ENCODE assay signal across 15 mouse cellular contexts in the genomic region with DNA sequence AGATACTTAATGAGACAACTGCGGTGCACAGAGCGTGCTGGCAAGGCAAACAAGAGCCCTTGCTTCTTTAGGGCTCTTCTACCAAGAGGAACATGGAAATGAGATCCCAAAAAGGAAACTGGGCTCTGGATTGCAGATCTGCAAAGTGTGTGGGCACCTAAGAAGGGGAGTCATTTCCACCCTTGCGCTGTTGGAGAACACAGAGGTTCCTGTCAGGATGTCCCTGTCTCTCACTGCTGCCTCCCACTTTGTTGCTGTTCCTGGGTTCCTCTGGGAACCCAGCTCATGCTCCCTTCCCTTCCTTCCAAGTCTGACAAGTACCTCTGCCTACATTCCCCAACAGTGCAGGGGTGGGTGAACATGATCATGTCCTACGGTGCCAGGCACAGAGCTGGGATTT.
DNase-seq lines count a peak whose midpoint lies in the region.
"Had no signal": no experiment of that assay in that cellular context is flagged by ENCODE, and none has a peak within 500 bp of the region (broad histone marks: within the 10 kb centered on the region; RNA-seq: fewer than 3 reads in every experiment).

No protein-coding gene starts in this region.

- peak; percentile 95 for DNase-seq in brain, adult 2 months (ENCODE audit: low read depth, low spot score)
- DNase-seq in frontal cortex, adult 2 months (ENCODE audit: extremely low spot score in 1 of 2, low spot score in 1 of 2) = peak; percentile 83 to 85
- DNase-seq in left cerebral cortex, adult 8-10 months (ENCODE audit: low spot score in 2 of 2) = peak; percentile 38 to 88
- peak; percentile 9 for DNase-seq in right cerebral cortex, postnatal 14 days
- no peak for DNase-seq in kidney, postnatal 36 days
- no peak for DNase-seq in c-Kit-positive CD71-positive TER-119-positive erythroid progenitor cells, embryonic 14.5 days (ENCODE audit: low spot score)
- no peak for DNase-seq in MN1 (ENCODE audit: low spot score)
- DNase-seq: adrenal gland, adult 2 months; B cell, adult 2 months; cerebellum, postnatal 14 days; gastrocnemius, postnatal 10 days; heart, adult 18-20 months; liver; spleen, adult 18-20 months; thymus, adult 18-20 months had no signal

Comparison
In these comparisons a context has a peak if more than half of its experiments do, and no peak if none do; other contexts are left out.
1. DNase-seq: peak in brain, adult 2 months (single experiment), frontal cortex, adult 2 months (2 of 2), left cerebral cortex, adult 8-10 months (2 of 2) and right cerebral cortex, postnatal 14 days (single experiment); none in kidney, postnatal 36 days (0 of 2), c-Kit-positive CD71-positive TER-119-positive erythroid progenitor cells, embryonic 14.5 days (single experiment) and MN1 (single experiment).